In genomic region chr19:5828905-5829304, GRCm38 (mm10) we compare ENCODE assay signal across 30 mouse cellular contexts. TPM values are rescaled to one million over a fixed set of nuclear protein-coding genes. Genes with fewer than 3 reads are reported as not detected.
A peak's percentile ranks its signal among the peaks of the same experiment; 100 is the strongest.
DNase-seq lines count a peak whose midpoint lies in the region; ATAC-seq and TF ChIP-seq lines count a peak whose summit lies in the region.
"Had no signal": no experiment of that assay in that cellular context is flagged by ENCODE, and none has a peak within 500 bp of the region (broad histone marks: within the 10 kb centered on the region; RNA-seq: fewer than 3 reads in every experiment).

No protein-coding gene starts in this region.

- peak overlapping the region; percentile 94 for H3K4me3 ChIP-seq in gastrocnemius, adult 2 months
- H3K4me3 ChIP-seq in lung, postnatal 0 days (ENCODE audit: low read depth, low read length) = no peak overlapping the region
- H3K4me3 ChIP-seq in embryonic fibroblast, embryonic 13.5 days (ENCODE audit: insufficient read depth, low read length) = no peak overlapping the region
- H3K4me3 ChIP-seq: forebrain, embryonic 12.5 days; heart, embryonic 13.5 days; hindbrain, embryonic 15.5 days; limb, embryonic 13.5 days; liver, embryonic 13.5 days; neural tube, embryonic 15.5 days; stomach, embryonic 15.5 days had no signal

- H3K4me1 ChIP-seq in lung, postnatal 0 days (ENCODE audit: insufficient read depth, low read depth, low read length) = peaks cover 19% of the 10 kb centered on the region
- H3K4me1 ChIP-seq in embryonic fibroblast, embryonic 13.5 days (ENCODE audit: control insufficient read depth, insufficient read depth, low read length) = peaks cover 2% of the 10 kb centered on the region; the same call in 1 of the 2 replicates

- H3K27ac ChIP-seq in gastrocnemius, adult 2 months = peak overlapping the region; percentile 98
- peak overlapping the region; percentile 63 for H3K27ac ChIP-seq in lung, postnatal 0 days (ENCODE audit: low read length)
- no peak overlapping the region for H3K27ac ChIP-seq in embryonic fibroblast, embryonic 13.5 days (ENCODE audit: insufficient read depth, low read length)
- H3K27ac ChIP-seq: forebrain, embryonic 12.5 days; hindbrain, embryonic 15.5 days; limb, embryonic 13.5 days; neural tube, embryonic 15.5 days; stomach, embryonic 15.5 days had no signal

- intact Hi-C loops in gastrocnemius, adult 2 months (cut with DNase I) = no loop called here
- intact Hi-C loops in gastrocnemius, postnatal 36 days (cut with DNase I) = no loop called here

- TF ChIP-seq CTCF in gastrocnemius, adult 2 months (IDR thresholded peaks at IDR 0.05) = no peak
- no peak for TF ChIP-seq CTCF in lung, postnatal 0 days (IDR thresholded peaks at IDR 0.05)
- no peak for TF ChIP-seq CTCF in embryonic fibroblast, embryonic 13.5 days (IDR thresholded peaks at IDR 0.05; ENCODE audit: borderline replicate concordance, insufficient read depth, low read length)

- no peak overlapping the region for H3K4me2 ChIP-seq in lung, postnatal 0 days (replicated peaks; ENCODE audit: low read depth, low read length)
- H3K4me2 ChIP-seq: forebrain, embryonic 12.5 days; heart, embryonic 13.5 days; hindbrain, embryonic 15.5 days; limb, embryonic 13.5 days; liver, embryonic 13.5 days; lung, embryonic 14.5 days; neural tube, embryonic 15.5 days; stomach, embryonic 15.5 days had no signal

- H3K36me3 ChIP-seq in lung, postnatal 0 days (ENCODE audit: insufficient read depth, low read length) = 0 out of 2 replicates have a peak, but pooled peaks cover 8% of the 10 kb centered on the region
- H3K36me3 ChIP-seq: forebrain, embryonic 12.5 days; heart, embryonic 13.5 days; hindbrain, embryonic 15.5 days; neural tube, embryonic 15.5 days; stomach, embryonic 15.5 days had no signal

- H3K9ac ChIP-seq in lung, postnatal 0 days (replicated peaks; ENCODE audit: low read depth) = no peak overlapping the region
- H3K9ac ChIP-seq: forebrain, embryonic 12.5 days; forebrain, postnatal 0 days; heart, embryonic 13.5 days; hindbrain, embryonic 15.5 days; limb, embryonic 13.5 days; liver, embryonic 13.5 days; lung, embryonic 14.5 days; neural tube, embryonic 15.5 days; stomach, embryonic 15.5 days had no signal

- H3K9me3 ChIP-seq in lung, postnatal 0 days (ENCODE audit: low read length) = no peaks in the 10 kb centered on the region
- H3K9me3 ChIP-seq: heart, embryonic 13.5 days; hindbrain, embryonic 15.5 days; limb, embryonic 13.5 days; liver, embryonic 13.5 days; neural tube, embryonic 15.5 days; stomach, embryonic 15.5 days had no signal

- H3K27me3 ChIP-seq in lung, postnatal 0 days (replicated peaks; ENCODE audit: insufficient read depth, low read length) = no peaks in the 10 kb centered on the region
- H3K27me3 ChIP-seq: heart, embryonic 13.5 days; hindbrain, embryonic 15.5 days; limb, embryonic 13.5 days; liver, embryonic 13.5 days; neural tube, embryonic 15.5 days; stomach, embryonic 15.5 days had no signal

- WGBS in lung, postnatal 0 days = 88% methylated on average over 7 of the region's 7 CpGs

- TF ChIP-seq POLR2A in embryonic fibroblast, embryonic 13.5 days (IDR thresholded peaks at IDR 0.05; ENCODE audit: low read depth, low read length) = peak; percentile 54

- no peak for TF ChIP-seq EP300 in lung, postnatal 0 days (IDR thresholded peaks at IDR 0.05)

- ATAC-seq in lung, postnatal 0 days = no peak
- ATAC-seq in inflammation-experienced regulatory T-cells, adult 6 months = no peak
- ATAC-seq: activated CD4-positive, CD25-positive, alpha-beta regulatory T cell, adult 4 months; forebrain, postnatal 0 days had no signal

- no peak for DNase-seq in gastrocnemius, adult 2 months
- no peak for DNase-seq in gastrocnemius, postnatal 36 days
- no peak for DNase-seq in lung, postnatal 0 days (ENCODE audit: low spot score)
- DNase-seq in lung, postnatal 14 days = no peak
- no peak for DNase-seq in urinary bladder, postnatal 25 days (ENCODE audit: low spot score)
- DNase-seq: adrenal gland, adult 8-10 months; B cell, adult 2 months; cerebellum, adult 11-12 months; cerebellum, postnatal 10 days; forebrain, postnatal 0 days; gastrocnemius, postnatal 14 days; heart, adult 18-20 months; heart, postnatal 10 days; kidney, postnatal 4 days; liver, embryonic 13.5 days; lung, embryonic 14.5 days; lung, postnatal 36 days; midbrain, embryonic 14.5 days; retina, postnatal 1 day; right cerebral cortex, postnatal 14 days; thymus, postnatal 36 days had no signal

RNA-seq across cellular contexts. Expression of gene Frmd8, which starts 46.2 kb away (rescaled TPM):
- total RNA-seq in gastrocnemius, adult 2 months (2021) = 1 to 10 TPM; 3.4 to 4.0 TPM
- 1 to 10 TPM; 4.5 to 5.0 TPM for total RNA-seq in gastrocnemius, postnatal 36 days (2021)
- polyA plus RNA-seq in lung, postnatal 0 days (2015; fragmentation: Nextera tagmentation; extraction: Ambion mirVana) = 33.9 and 35.1 TPM in 2 replicates
- polyA plus RNA-seq in embryonic fibroblast, embryonic 13.5 days (2011; ENCODE audit: insufficient read length, low read depth, missing spikeins) = 24.9 and 35.7 TPM in 2 replicates
- 10 to 100 TPM; 57.3 to 71.3 (median 60.1) TPM for polyA plus RNA-seq in inflammation-experienced regulatory T-cells, adult 6 months (2017; shearing (Covaris generic))

RNA-seq across cellular contexts. Expression of gene Slc25a45, which starts 48.7 kb away (rescaled TPM):
- total RNA-seq in gastrocnemius, adult 2 months (2021) = under 1 TPM; 0.79 to 0.84 TPM
- total RNA-seq in gastrocnemius, postnatal 36 days (2021) = 1 to 10 TPM in 1 of 2 experiments, under 1 TPM in 1; 0.99 to 1.0 TPM
- 8.4 and 10.2 TPM in 2 replicates for polyA plus RNA-seq in lung, postnatal 0 days (2015; fragmentation: Nextera tagmentation; extraction: Ambion mirVana)
- 1.3 and 3.5 TPM in 2 replicates for polyA plus RNA-seq in embryonic fibroblast, embryonic 13.5 days (2011; ENCODE audit: insufficient read length, low read depth, missing spikeins)
- 10 to 100 TPM; 48.8 to 54.8 (median 54.1) TPM for polyA plus RNA-seq in inflammation-experienced regulatory T-cells, adult 6 months (2017; shearing (Covaris generic))

RNA-seq across cellular contexts. Expression of gene Scyl1, which starts 57.7 kb away (rescaled TPM):
- total RNA-seq in gastrocnemius, adult 2 months (2021) = 10 to 100 TPM; 71.2 to 78.6 TPM
- total RNA-seq in gastrocnemius, postnatal 36 days (2021) = 10 to 100 TPM; 70.8 to 71.1 TPM
- 64.6 TPM in 2 replicates for polyA plus RNA-seq in lung, postnatal 0 days (2015; fragmentation: Nextera tagmentation; extraction: Ambion mirVana)
- 78.4 and 83.1 TPM in 2 replicates for polyA plus RNA-seq in embryonic fibroblast, embryonic 13.5 days (2011; ENCODE audit: insufficient read length, low read depth, missing spikeins)
- polyA plus RNA-seq in inflammation-experienced regulatory T-cells, adult 6 months (2017; shearing (Covaris generic)) = 10 to 100 TPM; 14.2 to 19.5 (median 15.4) TPM
